Comparison of ENCODE assay signal across 21 mouse cellular contexts in the genomic region with DNA sequence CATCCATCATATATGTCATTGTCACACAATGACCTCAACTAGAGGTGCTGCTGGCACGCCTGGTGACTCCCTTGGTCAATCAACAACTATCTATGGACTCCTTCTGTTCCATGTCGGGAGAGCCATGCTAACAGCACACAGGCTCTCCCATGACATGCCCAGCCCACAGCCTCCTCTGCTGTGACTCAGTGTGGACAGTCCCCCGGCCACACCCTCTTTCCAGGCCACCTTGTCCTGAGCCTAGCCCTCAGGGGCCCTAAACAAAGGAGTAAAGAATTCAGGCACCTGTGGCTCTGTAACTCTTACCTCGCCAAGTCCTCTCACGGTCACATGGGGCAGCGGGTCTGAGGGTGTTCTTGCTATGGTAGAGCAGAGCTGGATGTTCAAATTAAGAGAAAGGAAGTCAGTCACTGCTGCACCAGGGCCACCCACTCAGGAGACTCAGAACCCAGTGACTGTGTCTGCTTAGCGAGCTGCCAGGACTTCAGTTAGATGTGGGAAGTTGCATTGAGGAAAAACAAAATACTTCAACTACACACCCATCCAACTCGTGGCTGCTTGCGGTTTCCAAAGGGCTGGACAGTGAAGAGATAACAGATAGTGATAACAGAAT. TPM values are rescaled to one million over a fixed set of nuclear protein-coding genes. Genes with fewer than 3 reads are reported as not detected.
DNase-seq lines count a peak whose midpoint lies in the region; ATAC-seq and TF ChIP-seq lines count a peak whose summit lies in the region.
"Had no signal": no experiment of that assay in that cellular context is flagged by ENCODE, and none has a peak within 500 bp of the region (broad histone marks: within the 10 kb centered on the region; RNA-seq: fewer than 3 reads in every experiment).

No protein-coding gene starts in this region.

- H3K4me3 ChIP-seq in kidney, embryonic 15.5 days (replicated peaks) = no peak overlapping the region
- H3K4me3 ChIP-seq in intestine, postnatal 0 days (ENCODE audit: low read depth, low read length) = no peak overlapping the region
- H3K4me3 ChIP-seq in stomach, embryonic 14.5 days (ENCODE audit: low read depth, low read length) = peak overlapping the region; percentile 38; the same call in 1 of the 2 replicates
- H3K4me3 ChIP-seq: left cerebral cortex, adult 2 months had no signal

- peak overlapping the region; percentile 69; the same call in 1 of the 2 replicates for H3K27ac ChIP-seq in kidney, embryonic 15.5 days
- no peak overlapping the region for H3K27ac ChIP-seq in intestine, postnatal 0 days (ENCODE audit: low read depth, low read length)
- H3K27ac ChIP-seq in stomach, embryonic 14.5 days (ENCODE audit: low read length) = peak overlapping the region; percentile 33; the same call in 1 of the 2 replicates
- H3K27ac ChIP-seq: embryonic facial prominence, embryonic 12.5 days; hindbrain, embryonic 14.5 days; left cerebral cortex, adult 2 months; neural tube, embryonic 12.5 days had no signal

- no peaks in the 10 kb centered on the region for H3K27me3 ChIP-seq in kidney, embryonic 15.5 days
- H3K27me3 ChIP-seq in intestine, postnatal 0 days (replicated peaks; ENCODE audit: control insufficient read depth, insufficient read depth, low read length) = no peaks in the 10 kb centered on the region
- H3K27me3 ChIP-seq in stomach, embryonic 14.5 days (ENCODE audit: control insufficient read depth, insufficient read depth, low read length) = no peaks in the 10 kb centered on the region
- H3K27me3 ChIP-seq: embryonic facial prominence, embryonic 12.5 days; Patski had no signal

- no peak overlapping the region for H3K9ac ChIP-seq in kidney, embryonic 15.5 days
- no peak overlapping the region for H3K9ac ChIP-seq in intestine, postnatal 0 days (ENCODE audit: low read depth, low read length)
- H3K9ac ChIP-seq in stomach, embryonic 14.5 days (replicated peaks; ENCODE audit: low read depth, low read length) = no peak overlapping the region
- H3K9ac ChIP-seq: hindbrain, embryonic 14.5 days; neural tube, embryonic 12.5 days had no signal

- TF ChIP-seq CTCF in intestine, postnatal 0 days (IDR thresholded peaks at IDR 0.05; ENCODE audit: low read depth) = no peak

- 68% methylated on average over 9 of the region's 9 CpGs for WGBS in kidney, embryonic 15.5 days
- 52% methylated on average over 9 of the region's 9 CpGs for WGBS in intestine, postnatal 0 days
- WGBS in stomach, embryonic 14.5 days = 61% methylated on average over 9 of the region's 9 CpGs

- no peaks in the 10 kb centered on the region for H3K9me3 ChIP-seq in kidney, embryonic 15.5 days (replicated peaks)
- no peaks in the 10 kb centered on the region for H3K9me3 ChIP-seq in intestine, postnatal 0 days (ENCODE audit: control insufficient read depth)
- H3K9me3 ChIP-seq in stomach, embryonic 14.5 days (ENCODE audit: control insufficient read depth, low read depth, low read length) = no peaks in the 10 kb centered on the region
- H3K9me3 ChIP-seq: embryonic facial prominence, embryonic 12.5 days; heart, embryonic 12.5 days; midbrain, embryonic 10.5 days; neural tube, embryonic 12.5 days had no signal

- H3K36me3 ChIP-seq in kidney, embryonic 15.5 days = no peaks in the 10 kb centered on the region
- H3K36me3 ChIP-seq in intestine, postnatal 0 days (ENCODE audit: control insufficient read depth, insufficient read depth) = no peaks in the 10 kb centered on the region
- H3K36me3 ChIP-seq in stomach, embryonic 14.5 days (ENCODE audit: control insufficient read depth, insufficient read depth, low read length) = no peaks in the 10 kb centered on the region
- H3K36me3 ChIP-seq: embryonic facial prominence, embryonic 12.5 days; heart, embryonic 12.5 days; midbrain, embryonic 10.5 days; neural tube, embryonic 12.5 days had no signal

- peaks cover 36% of the 10 kb centered on the region for H3K4me1 ChIP-seq in kidney, embryonic 15.5 days
- H3K4me1 ChIP-seq in intestine, postnatal 0 days (replicated peaks; ENCODE audit: control insufficient read depth, insufficient read depth, low read length) = peaks cover 12% of the 10 kb centered on the region; the same call in 1 of the 2 replicates
- peaks cover 20% of the 10 kb centered on the region; the same call in 1 of the 2 replicates for H3K4me1 ChIP-seq in stomach, embryonic 14.5 days (ENCODE audit: control insufficient read depth, insufficient read depth, low read length)

- ATAC-seq in kidney, embryonic 15.5 days (replicated peaks; ENCODE audit: low FRiP score) = no peak
- ATAC-seq in intestine, postnatal 0 days = peak; percentile 62
- peak; percentile 69; the same call in 1 of the 2 replicates for ATAC-seq in stomach, embryonic 14.5 days (ENCODE audit: insufficient number of reproducible peaks, insufficient read depth, low FRiP score, low read depth)
- ATAC-seq: activated CD4-positive, CD25-positive, alpha-beta regulatory T cell, adult 4 months; liver, postnatal 0 days; Patski had no signal

- peak overlapping the region; percentile 79 for H3K4me2 ChIP-seq in kidney, embryonic 15.5 days
- no peak overlapping the region for H3K4me2 ChIP-seq in intestine, postnatal 0 days (replicated peaks; ENCODE audit: low read depth)
- H3K4me2 ChIP-seq in stomach, embryonic 14.5 days (replicated peaks; ENCODE audit: low read depth, low read length) = peak overlapping the region; percentile 51; the same call in 1 of the 2 replicates
- H3K4me2 ChIP-seq: hindbrain, embryonic 14.5 days had no signal

- DNase-seq in kidney, postnatal 36 days = no peak
- peak; percentile 61 for DNase-seq in brain, adult 2 months (ENCODE audit: low read depth, low spot score)
- DNase-seq in yolk sac, embryonic 10.5 days (ENCODE audit: low spot score) = no peak
- DNase-seq in liver = no peak
- DNase-seq: adrenal gland, postnatal 14 days; B cell, adult 2 months; cerebellum, adult 2 months; kidney, adult 18-20 months; liver, postnatal 0 days; thymus, postnatal 36 days had no signal

RNA-seq across cellular contexts. Expression of a gene that starts 1.5 kb away (rescaled TPM):
- polyA plus RNA-seq in kidney, embryonic 15.5 days (2015; fragmentation: Nextera tagmentation; extraction: Ambion mirVana) = 36.4 and 46.2 TPM in 2 replicates
- polyA plus RNA-seq in intestine, postnatal 0 days (2015; fragmentation: Nextera tagmentation; extraction: Ambion mirVana) = 3.6 and 5.1 TPM in 2 replicates
- polyA plus RNA-seq in stomach, embryonic 14.5 days (2014; fragmentation: Nextera tagmentation; extraction: Ambion mirVana) = 31.6 and 37.9 TPM in 2 replicates

RNA-seq across cellular contexts. Expression of a gene that starts 39.2 kb away (rescaled TPM):
- 20.0 and 20.1 TPM in 2 replicates for polyA plus RNA-seq in kidney, embryonic 15.5 days (2015; fragmentation: Nextera tagmentation; extraction: Ambion mirVana)
- polyA plus RNA-seq in intestine, postnatal 0 days (2015; fragmentation: Nextera tagmentation; extraction: Ambion mirVana) = 6.3 and 6.5 TPM in 2 replicates
- polyA plus RNA-seq in stomach, embryonic 14.5 days (2014; fragmentation: Nextera tagmentation; extraction: Ambion mirVana) = 44.2 and 44.3 TPM in 2 replicates

RNA-seq across cellular contexts. Expression of a gene that starts 48.2 kb away (rescaled TPM):
- polyA plus RNA-seq in kidney, embryonic 15.5 days (2015; fragmentation: Nextera tagmentation; extraction: Ambion mirVana) = 2.6 and 6.2 TPM in 2 replicates
- polyA plus RNA-seq in intestine, postnatal 0 days (2015; fragmentation: Nextera tagmentation; extraction: Ambion mirVana) = 0.05 and 0.07 TPM in 2 replicates
- 0.65 and 0.66 TPM in 2 replicates for polyA plus RNA-seq in stomach, embryonic 14.5 days (2014; fragmentation: Nextera tagmentation; extraction: Ambion mirVana)
